Mouse (Mus musculus) heart, postnatal 0 days (tissue): Measurements from ENCODE around the gene Mrps6. TPM values are rescaled to one million over a fixed set of nuclear protein-coding genes. Genes with fewer than 3 reads are reported as not detected.

ENCODE experiments used
- ATAC-seq: fragments of 200-750 bp; cut with Nextera tagmentation; 2 replicates; pipeline ENCODE4 v1.8.0; 2017; ENCODE audit warnings: low read depth, moderate number of reproducible peaks, moderate library complexity; ENCODE audit not compliant: insufficient read depth
- DNase-seq: peaks from one replicate; pipeline ENCODE4 v3.0.0-alpha.2; 2016; ENCODE audit warnings: low spot score
- H3K27ac ChIP-seq: fragments of 300-500 bp; sonication (generic); 2 replicates; pipeline ENCODE4 v1.5.1; 2014; ENCODE audit warnings: low read depth, mild to moderate bottlenecking
- H3K27me3 ChIP-seq: fragments of 300-500 bp; sonication (generic); 2 replicates; pipeline ENCODE4 v1.6.1; 2014; ENCODE audit warnings: low read length, mixed read lengths; ENCODE audit not compliant: control insufficient read depth, insufficient read depth
- H3K36me3 ChIP-seq: fragments of 300-500 bp; sonication (generic); replicated peaks from 2 replicates; pipeline ENCODE4 v1.6.1; 2014; ENCODE audit warnings: low read length, mixed read lengths; ENCODE audit not compliant: control insufficient read depth, insufficient read depth
- H3K4me1 ChIP-seq: fragments of 300-500 bp; sonication (generic); 2 replicates; pipeline ENCODE4 v1.6.1; 2014; ENCODE audit warnings: antibody characterized with exemption; ENCODE audit not compliant: control insufficient read depth, insufficient read depth
- H3K4me2 ChIP-seq: fragments of 300-500 bp; sonication (generic); 2 replicates; pipeline ENCODE4 v1.6.1; 2014; ENCODE audit warnings: low read depth, mild to moderate bottlenecking, low read length, moderate library complexity
- H3K4me3 ChIP-seq: fragments of 300-500 bp; sonication (generic); 2 replicates; pipeline ENCODE4 v1.5.1; 2014; ENCODE audit warnings: low read depth, low read length
- H3K9ac ChIP-seq: fragments of 300-500 bp; sonication (generic); replicated peaks from 2 replicates; pipeline ENCODE4 v1.6.1; 2014; ENCODE audit warnings: low read depth, low read length, mixed read lengths
- H3K9me3 ChIP-seq: fragments of 300-500 bp; sonication (generic); replicated peaks from 2 replicates; pipeline ENCODE4 v1.6.1; 2016; ENCODE audit warnings: low read length; ENCODE audit not compliant: control insufficient read depth
- CTCF ChIP-seq: IDR thresholded peaks from 2 replicates; pipeline ENCODE4 v1.5.1; 2016; ENCODE audit warnings: antibody characterized with exemption, control low read depth, low read depth
- EP300 ChIP-seq: IDR thresholded peaks from 2 replicates; pipeline ENCODE4 v1.6.1; 2016; ENCODE audit warnings: antibody characterized with exemption, low read depth
- WGBS: fragments of 180-500 bp; shearing (Covaris S2); extraction: QIAGEN DNeasy Blood & Tissue Kit; methylation state at CpG from one replicate; pipeline ENCODE4 v1.1.7; 2014; 5-methylcytosine and 5-hydroxymethylcytosine counted together
- polyA plus RNA-seq: library from polyadenylated mRNA; unstranded; fragments of >200 nt; fragmentation: Nextera tagmentation; extraction: Ambion mirVana; gene quantifications from 2 replicates; pipeline ENCODE4 v1.2.1, GENCODE M21; 2015
- total RNA-seq: library from RNA; depleted of rRNA; stranded (reverse); fragments of >200 nt; gene quantifications from 2 replicates; pipeline ENCODE4 v1.2.3, GENCODE M21; 2014; ENCODE audit warnings: low replicate concordance

Gene Mrps6
- total and polyA plus RNA-seq, 2 experiments from 2014 or later: 43.7 to 115 TPM

DNA sequence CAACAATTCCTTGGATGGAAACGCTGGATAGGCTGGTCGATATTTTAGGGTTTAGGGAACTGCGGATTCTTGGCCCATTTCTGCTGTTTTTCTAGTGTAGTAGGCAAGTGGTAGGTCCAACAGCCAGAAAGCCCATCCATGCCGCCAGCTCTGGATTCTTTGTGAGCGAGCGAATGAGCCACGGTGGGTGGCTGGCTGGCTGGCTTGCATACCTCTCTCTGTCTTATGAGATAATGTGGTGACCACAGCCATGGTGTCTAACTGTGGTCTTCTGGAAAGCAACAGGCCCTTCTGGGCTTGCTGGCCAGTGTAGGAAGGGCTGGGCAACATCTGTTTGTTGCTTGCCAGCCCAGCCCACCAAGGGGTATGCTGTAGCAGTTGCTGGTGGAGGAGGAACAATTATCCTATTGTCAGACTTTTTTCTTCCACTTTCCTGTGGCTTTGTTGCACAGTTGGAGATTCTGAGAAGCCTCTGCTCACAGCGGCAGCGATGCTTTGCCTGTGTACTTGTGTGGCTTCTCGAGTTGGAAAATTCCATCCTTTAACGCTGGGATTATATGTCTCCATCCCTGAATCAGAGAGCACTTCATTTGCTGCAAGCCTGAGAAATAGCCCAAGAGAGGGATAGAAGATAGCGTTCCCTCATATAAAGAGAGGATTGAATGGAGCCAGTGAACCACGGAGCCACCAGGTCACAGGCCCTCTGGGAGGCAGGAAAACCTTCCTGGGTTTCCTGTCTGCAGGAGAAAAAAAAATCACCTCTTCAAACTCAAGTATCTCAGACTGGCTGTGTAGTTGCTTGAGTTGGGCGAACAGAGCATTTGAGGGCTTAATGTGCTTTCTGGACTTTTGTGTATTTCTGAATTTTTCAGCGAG, 81.6 kb downstream of the Mrps6 start:
- Histone ChIP-seq H3K9me3 (no peaks in the 10 kb centered on the region), H3K27ac (no peak overlapping the region), H3K4me2 (no peak overlapping the region), H3K36me3 (no peaks in the 10 kb centered on the region), H3K27me3 (no peaks in the 10 kb centered on the region), H3K4me1 (peaks cover 3% of the 10 kb centered on the region; the same call in 1 of the 2 replicates), H3K9ac (no peak overlapping the region), H3K4me3 (no peak overlapping the region)
- TF ChIP-seq EP300 (no peak), CTCF (no peak)
- ATAC-seq (no peak), DNase-seq (no peak)
- WGBS: 62% methylated on average over 15 of the region's 15 CpGs

DNA sequence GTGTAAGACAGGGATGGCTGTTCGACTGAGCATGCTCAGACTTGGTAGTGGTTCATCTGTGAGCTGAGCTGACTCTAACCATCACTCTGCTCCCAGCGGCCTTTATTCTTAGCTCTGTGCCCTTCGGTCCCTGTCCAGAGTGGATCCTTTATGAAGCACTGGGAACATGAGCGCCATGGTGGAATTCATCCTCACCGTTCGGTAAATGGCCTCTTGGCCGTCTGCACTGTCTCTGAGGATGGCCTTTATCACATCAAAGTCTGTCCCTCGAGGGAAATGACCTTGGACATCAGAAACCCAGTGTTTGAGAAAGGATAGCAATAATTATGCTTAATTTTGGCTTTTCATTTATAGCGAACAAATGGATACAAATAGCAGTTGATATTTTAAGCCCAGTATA, 82.3 kb downstream of the Mrps6 start:
- no peak overlapping the region for H3K27ac ChIP-seq
- H3K27me3 ChIP-seq: no peaks in the 10 kb centered on the region
- WGBS: 73% methylated on average over 9 of the region's 9 CpGs
- H3K4me3 ChIP-seq: no peak overlapping the region
- no peaks in the 10 kb centered on the region for H3K36me3 ChIP-seq
- ATAC-seq (no peak), DNase-seq (no peak)
- no peaks in the 10 kb centered on the region for H3K9me3 ChIP-seq
- peaks cover 3% of the 10 kb centered on the region; the same call in 1 of the 2 replicates for H3K4me1 ChIP-seq
- no peak overlapping the region for H3K9ac ChIP-seq
- no peak overlapping the region for H3K4me2 ChIP-seq
- no peak for TF ChIP-seq CTCF
- no peak for TF ChIP-seq EP300

DNA sequence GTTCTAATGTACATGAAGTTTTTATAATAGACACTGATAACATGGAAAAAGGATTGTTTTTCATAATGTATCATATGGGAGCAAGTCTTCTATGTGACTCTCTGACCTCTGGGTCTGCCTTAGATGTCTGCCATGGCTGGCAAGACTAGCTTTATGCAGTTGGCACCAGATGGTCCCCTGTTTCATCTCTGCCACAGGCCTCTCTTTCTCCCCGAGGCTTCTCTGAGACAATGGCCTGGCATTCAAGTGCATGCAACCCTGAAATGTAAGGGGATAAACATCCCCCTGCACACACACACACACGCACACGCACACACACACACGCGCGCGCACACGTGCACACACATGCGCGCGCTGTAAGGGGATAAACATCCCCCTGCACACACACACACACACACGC, 83.0 kb downstream of the Mrps6 start:
- Histone ChIP-seq H3K4me2 (no peak overlapping the region), H3K36me3 (no peaks in the 10 kb centered on the region), H3K27ac (no peak overlapping the region), H3K27me3 (no peaks in the 10 kb centered on the region), H3K9me3 (no peaks in the 10 kb centered on the region), H3K9ac (no peak overlapping the region), H3K4me3 (no peak overlapping the region), H3K4me1 (peaks cover 3% of the 10 kb centered on the region; the same call in 1 of the 2 replicates)
- DNase-seq (no peak), ATAC-seq (no peak)
- WGBS: 95% methylated on average over 12 of the region's 12 CpGs
- no peak for TF ChIP-seq EP300
- no peak for TF ChIP-seq CTCF

DNA sequence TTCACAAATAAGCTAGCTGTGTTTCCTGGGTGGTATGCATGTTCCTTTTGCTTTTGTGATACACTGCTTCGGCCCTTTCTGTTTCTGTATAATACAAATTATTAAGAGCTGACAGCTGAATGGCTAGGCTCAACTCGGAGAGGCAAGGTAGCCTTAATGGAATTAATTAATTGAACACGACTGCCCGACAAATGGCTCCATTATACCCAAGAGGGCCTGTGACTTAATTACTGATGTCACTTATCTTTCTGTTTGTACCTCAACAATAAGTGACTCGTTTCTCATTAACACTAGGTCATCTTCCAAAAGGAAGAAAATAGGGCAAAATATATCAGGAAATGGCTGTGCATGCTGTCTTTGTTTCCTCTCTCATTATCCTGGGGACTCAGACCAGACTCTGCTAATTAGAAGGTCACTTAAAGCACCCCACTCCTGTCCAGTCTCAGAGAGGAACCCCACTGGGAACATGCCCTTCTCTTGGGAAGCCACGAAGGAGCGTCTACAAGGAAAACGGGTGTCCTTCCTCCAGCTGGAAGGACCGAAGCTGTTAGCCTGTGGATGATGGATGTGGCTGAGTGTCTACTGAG, 84.4 kb downstream of the Mrps6 start:
- ATAC-seq (no peak), DNase-seq (no peak)
- H3K36me3 ChIP-seq: no peaks in the 10 kb centered on the region
- H3K27me3 ChIP-seq: no peaks in the 10 kb centered on the region
- H3K9me3 ChIP-seq: no peaks in the 10 kb centered on the region
- 81% methylated on average over 9 of the region's 9 CpGs for WGBS
- no peak overlapping the region for H3K9ac ChIP-seq
- no peak for TF ChIP-seq CTCF
- TF ChIP-seq EP300: no peak
- H3K4me3 ChIP-seq: no peak overlapping the region
- peaks cover 3% of the 10 kb centered on the region; the same call in 1 of the 2 replicates for H3K4me1 ChIP-seq
- H3K27ac ChIP-seq: no peak overlapping the region
- no peak overlapping the region for H3K4me2 ChIP-seq

DNA sequence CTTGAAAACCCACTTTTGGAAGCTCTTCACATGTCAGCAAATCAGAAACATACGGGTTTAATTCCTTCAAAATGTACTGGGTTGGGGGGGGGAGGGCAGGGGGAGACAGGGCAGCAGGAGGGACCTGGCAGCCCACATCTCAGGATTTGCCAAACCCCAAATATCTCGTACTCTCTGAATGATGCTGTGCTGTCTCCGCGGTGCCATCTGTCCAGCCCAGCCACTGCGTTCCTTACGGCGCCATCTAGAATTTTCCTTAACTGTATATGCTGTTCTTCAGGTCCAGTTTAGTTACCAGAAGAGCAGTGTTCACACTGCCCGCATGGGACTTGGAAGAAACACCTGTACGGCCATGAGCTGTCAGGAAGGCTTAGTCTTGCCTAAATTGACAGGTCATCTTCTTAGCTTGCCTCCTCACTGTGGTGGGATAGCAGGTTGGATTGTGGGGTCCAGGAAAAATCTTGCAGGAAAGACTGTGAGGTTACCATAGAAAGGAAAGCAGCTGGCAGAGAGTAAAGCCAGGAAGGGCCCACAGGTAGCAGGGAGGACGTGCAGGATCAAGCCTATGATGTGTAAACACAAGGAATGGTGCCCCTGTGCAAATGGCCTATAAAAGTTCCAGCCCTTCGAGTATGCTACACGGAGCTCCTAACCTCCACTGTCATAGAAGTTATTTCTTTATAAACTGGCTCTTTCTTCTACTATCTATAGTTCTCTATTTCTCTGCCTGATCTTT, 89.7 kb downstream of the Mrps6 start:
- no peak overlapping the region for H3K27ac ChIP-seq
- TF ChIP-seq CTCF (no peak), EP300 (no peak)
- WGBS: 84% methylated on average over 12 of the region's 12 CpGs

More for the DNA sequence above, 89.7 kb downstream of the Mrps6 start:
- no peaks in the 10 kb centered on the region for H3K4me1 ChIP-seq
- no peak overlapping the region for H3K4me2 ChIP-seq
- H3K27me3 ChIP-seq: no peaks in the 10 kb centered on the region
- DNase-seq: no peak
- H3K9ac ChIP-seq: no peak overlapping the region
- no peak overlapping the region for H3K4me3 ChIP-seq
- no peaks in the 10 kb centered on the region for H3K36me3 ChIP-seq
- H3K9me3 ChIP-seq: no peaks in the 10 kb centered on the region
- no peak for ATAC-seq
